Mouse (Mus musculus): ENCODE measurements around the gene Duoxa1. TPM values are rescaled to one million over a fixed set of nuclear protein-coding genes. Genes with fewer than 3 reads are reported as not detected.

Duoxa1 gene
- polyA plus RNA-seq, 1 experiment from 2014 or later: not detected

- no peak overlapping the region for H3K27ac ChIP-seq (ENCODE audit: low read depth, low read length)
- H3K4me2 ChIP-seq (ENCODE audit: low read depth, low read length, severe bottlenecking): peak overlapping the region; percentile 28; the same call in 1 of the 2 replicates
- peak; percentile 70 for DNase-seq (ENCODE audit: low spot score)
- no peak for ATAC-seq (replicated peaks; ENCODE audit: low FRiP score)
- peaks cover 78% of the 10 kb centered on the region for H3K27me3 ChIP-seq (ENCODE audit: control insufficient read depth, insufficient read depth, low read length)
- H3K4me1 ChIP-seq (replicated peaks; ENCODE audit: control insufficient read depth, insufficient read depth, low read length): peaks cover 22% of the 10 kb centered on the region
- no peak overlapping the region for H3K9ac ChIP-seq (ENCODE audit: low read length)
- H3K36me3 ChIP-seq (ENCODE audit: control insufficient read depth, insufficient read depth, low read length): no peaks in the 10 kb centered on the region
- under 1% methylated on average over 35 of the region's 35 CpGs for WGBS
- H3K9me3 ChIP-seq (ENCODE audit: control insufficient read depth, low read length): no peaks in the 10 kb centered on the region
- peak overlapping the region; percentile 7; the same call in 1 of the 2 replicates for H3K4me3 ChIP-seq (ENCODE audit: low read depth, low read length)
Observed at GRCm38 (mm10) chr2:122297271-122298095, 16.0 kb downstream of the Duoxa1 start.

- H3K36me3 ChIP-seq (ENCODE audit: control insufficient read depth, insufficient read depth, low read length): no peaks in the 10 kb centered on the region
- peaks cover 52% of the 10 kb centered on the region for H3K27me3 ChIP-seq (ENCODE audit: control insufficient read depth, insufficient read depth, low read length)
- peaks cover 11% of the 10 kb centered on the region for H3K4me1 ChIP-seq (replicated peaks; ENCODE audit: control insufficient read depth, insufficient read depth, low read length)
- no peak for DNase-seq (ENCODE audit: low spot score)
- ATAC-seq (replicated peaks; ENCODE audit: low FRiP score): no peak
- no peak overlapping the region for H3K27ac ChIP-seq (ENCODE audit: low read depth, low read length)
- 8% methylated on average over 7 of the region's 7 CpGs for WGBS
- H3K4me2 ChIP-seq (ENCODE audit: low read depth, low read length, severe bottlenecking): no peak overlapping the region
- no peak overlapping the region for H3K4me3 ChIP-seq (ENCODE audit: low read depth, low read length)
- H3K9me3 ChIP-seq (ENCODE audit: control insufficient read depth, low read length): no peaks in the 10 kb centered on the region
- H3K9ac ChIP-seq (ENCODE audit: low read length): no peak overlapping the region
Observed at GRCm38 (mm10) chr2:122294916-122295315, 18.6 kb downstream of the Duoxa1 start.

GRCm38 (mm10) chr2:122286137-122286536 lies 27.4 kb downstream of the Duoxa1 start:
- Histone ChIP-seq H3K9me3 (ENCODE audit: control insufficient read depth, low read length) (no peaks in the 10 kb centered on the region), H3K4me3 (ENCODE audit: low read depth, low read length) (no peak overlapping the region), H3K9ac (ENCODE audit: low read length) (no peak overlapping the region), H3K36me3 (ENCODE audit: control insufficient read depth, insufficient read depth, low read length) (no peaks in the 10 kb centered on the region), H3K4me1 (replicated peaks; ENCODE audit: control insufficient read depth, insufficient read depth, low read length) (no peaks in the 10 kb centered on the region), H3K27ac (ENCODE audit: low read depth, low read length) (no peak overlapping the region), H3K27me3 (ENCODE audit: control insufficient read depth, insufficient read depth, low read length) (no peaks in the 10 kb centered on the region), H3K4me2 (ENCODE audit: low read depth, low read length, severe bottlenecking) (no peak overlapping the region)
- ATAC-seq (replicated peaks; ENCODE audit: low FRiP score) (no peak), DNase-seq (ENCODE audit: low spot score) (no peak)
- 71% methylated on average over 7 of the region's 7 CpGs for WGBS

- 89% methylated on average over 9 of the region's 9 CpGs for WGBS
- no peak for ATAC-seq (replicated peaks; ENCODE audit: low FRiP score)
Observed at GRCm38 (mm10) chr2:122284091-122284490, 29.4 kb downstream of the Duoxa1 start.

GRCm38 (mm10) chr2:122278769-122279168 lies 34.8 kb downstream of the Duoxa1 start:
- 88% methylated on average over 3 of the region's 3 CpGs for WGBS
- Histone ChIP-seq H3K4me2 (ENCODE audit: low read depth, low read length, severe bottlenecking) (no peak overlapping the region), H3K4me3 (ENCODE audit: low read depth, low read length) (no peak overlapping the region), H3K9me3 (ENCODE audit: control insufficient read depth, low read length) (no peaks in the 10 kb centered on the region), H3K27ac (ENCODE audit: low read depth, low read length) (no peak overlapping the region), H3K27me3 (ENCODE audit: control insufficient read depth, insufficient read depth, low read length) (no peaks in the 10 kb centered on the region), H3K36me3 (ENCODE audit: control insufficient read depth, insufficient read depth, low read length) (no peaks in the 10 kb centered on the region), H3K4me1 (replicated peaks; ENCODE audit: control insufficient read depth, insufficient read depth, low read length) (no peaks in the 10 kb centered on the region), H3K9ac (ENCODE audit: low read length) (no peak overlapping the region)
- ATAC-seq (replicated peaks; ENCODE audit: low FRiP score): no peak
- no peak for DNase-seq (ENCODE audit: low spot score)

More at GRCm38 (mm10) chr2:122284091-122284490, 29.4 kb downstream of the Duoxa1 start:
- no peak overlapping the region for H3K4me2 ChIP-seq (ENCODE audit: low read depth, low read length, severe bottlenecking)
- H3K27ac ChIP-seq (ENCODE audit: low read depth, low read length): no peak overlapping the region
- no peak for DNase-seq (ENCODE audit: low spot score)
- no peaks in the 10 kb centered on the region for H3K9me3 ChIP-seq (ENCODE audit: control insufficient read depth, low read length)
- H3K9ac ChIP-seq (ENCODE audit: low read length): no peak overlapping the region
- H3K4me3 ChIP-seq (ENCODE audit: low read depth, low read length): no peak overlapping the region
- H3K4me1 ChIP-seq (replicated peaks; ENCODE audit: control insufficient read depth, insufficient read depth, low read length): no peaks in the 10 kb centered on the region
- no peaks in the 10 kb centered on the region for H3K27me3 ChIP-seq (ENCODE audit: control insufficient read depth, insufficient read depth, low read length)
- H3K36me3 ChIP-seq (ENCODE audit: control insufficient read depth, insufficient read depth, low read length): no peaks in the 10 kb centered on the region

- no peak overlapping the region for H3K9ac ChIP-seq (ENCODE audit: low read length)
- WGBS: 93% methylated on average over 7 of the region's 7 CpGs
- H3K4me3 ChIP-seq (ENCODE audit: low read depth, low read length): no peak overlapping the region
- H3K9me3 ChIP-seq (ENCODE audit: control insufficient read depth, low read length): no peaks in the 10 kb centered on the region
- H3K4me2 ChIP-seq (ENCODE audit: low read depth, low read length, severe bottlenecking): no peak overlapping the region
- H3K27me3 ChIP-seq (ENCODE audit: control insufficient read depth, insufficient read depth, low read length): no peaks in the 10 kb centered on the region
- peaks cover 10% of the 10 kb centered on the region; the same call in 1 of the 2 replicates for H3K4me1 ChIP-seq (replicated peaks; ENCODE audit: control insufficient read depth, insufficient read depth, low read length)
- DNase-seq (ENCODE audit: low spot score): no peak
- no peaks in the 10 kb centered on the region for H3K36me3 ChIP-seq (ENCODE audit: control insufficient read depth, insufficient read depth, low read length)
- ATAC-seq (replicated peaks; ENCODE audit: low FRiP score): no peak
- H3K27ac ChIP-seq (ENCODE audit: low read depth, low read length): no peak overlapping the region
Observed at GRCm38 (mm10) chr2:122266407-122267193, 46.9 kb downstream of the Duoxa1 start.

- Histone ChIP-seq H3K36me3 (ENCODE audit: control insufficient read depth, insufficient read depth, low read length) (no peaks in the 10 kb centered on the region), H3K4me1 (replicated peaks; ENCODE audit: control insufficient read depth, insufficient read depth, low read length) (peaks cover 10% of the 10 kb centered on the region; the same call in 1 of the 2 replicates), H3K9ac (ENCODE audit: low read length) (no peak overlapping the region), H3K4me3 (ENCODE audit: low read depth, low read length) (no peak overlapping the region), H3K27me3 (ENCODE audit: control insufficient read depth, insufficient read depth, low read length) (no peaks in the 10 kb centered on the region), H3K4me2 (ENCODE audit: low read depth, low read length, severe bottlenecking) (no peak overlapping the region; the same call in 1 of the 2 replicates), H3K27ac (ENCODE audit: low read depth, low read length) (no peak overlapping the region), H3K9me3 (ENCODE audit: control insufficient read depth, low read length) (no peaks in the 10 kb centered on the region)
- ATAC-seq (replicated peaks; ENCODE audit: low FRiP score): peak; percentile 79
- DNase-seq (ENCODE audit: low spot score): peak; percentile 57
- 41% methylated on average over 3 of the region's 3 CpGs for WGBS
Observed at GRCm38 (mm10) chr2:122264690-122265089, 48.8 kb downstream of the Duoxa1 start.

- no peaks in the 10 kb centered on the region for H3K27me3 ChIP-seq (ENCODE audit: control insufficient read depth, insufficient read depth, low read length)
- no peak overlapping the region for H3K9ac ChIP-seq (ENCODE audit: low read length)
- H3K4me1 ChIP-seq (replicated peaks; ENCODE audit: control insufficient read depth, insufficient read depth, low read length): peaks cover 10% of the 10 kb centered on the region; the same call in 1 of the 2 replicates
- no peak overlapping the region for H3K27ac ChIP-seq (ENCODE audit: low read depth, low read length)
- H3K36me3 ChIP-seq (ENCODE audit: control insufficient read depth, insufficient read depth, low read length): no peaks in the 10 kb centered on the region
- no peaks in the 10 kb centered on the region for H3K9me3 ChIP-seq (ENCODE audit: control insufficient read depth, low read length)
- no peak overlapping the region for H3K4me3 ChIP-seq (ENCODE audit: low read depth, low read length)
- ATAC-seq (replicated peaks; ENCODE audit: low FRiP score): no peak
- H3K4me2 ChIP-seq (ENCODE audit: low read depth, low read length, severe bottlenecking): no peak overlapping the region
- DNase-seq (ENCODE audit: low spot score): no peak
- WGBS: 83% methylated on average over 5 of the region's 5 CpGs
Observed at GRCm38 (mm10) chr2:122260729-122261128, 52.8 kb downstream of the Duoxa1 start.

Measured in forebrain, embryonic 11.5 days (tissue).